Mouse (Mus musculus): Measurements from ENCODE around the gene Gen1.

DNA sequence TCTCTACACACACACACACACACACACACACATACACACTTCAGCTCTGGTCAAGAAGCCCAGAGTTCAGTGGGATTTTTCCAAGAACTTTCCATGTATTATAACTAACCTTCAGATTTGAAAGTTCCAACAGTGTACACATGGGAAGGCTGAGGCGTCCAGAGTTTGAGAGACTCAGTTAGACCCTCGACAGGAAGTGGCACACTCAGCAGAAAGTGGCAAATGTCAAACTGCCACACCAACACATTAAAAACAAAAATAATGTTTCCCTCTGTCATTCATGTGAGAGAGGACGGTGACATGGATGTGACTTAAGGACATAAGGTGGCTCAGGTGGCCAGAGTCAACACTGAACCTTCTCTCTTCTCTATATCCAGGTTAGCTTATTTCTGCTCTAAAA, 55.2 kb downstream of the Gen1 start:
- no peak for TF ChIP-seq POLR2A (IDR thresholded peaks at IDR 0.05; ENCODE audit: control insufficient read depth, low read depth, low read length)
- no peak for TF ChIP-seq CTCF (IDR thresholded peaks at IDR 0.05; ENCODE audit: control insufficient read depth, insufficient read depth, insufficient replicate concordance, low read depth, low read length)
